Mouse (Mus musculus) frontal cortex, adult (tissue): ENCODE results near the gene Ncbp3.

ENCODE experiments used
- ATAC-seq: cut with Nextera tagmentation; 2 replicates; pipeline ENCODE4 v1.9.2; 2017; ENCODE audit warnings: mild to moderate bottlenecking, moderate library complexity, mixed read lengths; ENCODE audit not compliant: low TSS enrichment

Gene Ncbp3

GRCm38 (mm10) chr11:73137116-73137515, 89.5 kb downstream of the Ncbp3 start:
- no peak for ATAC-seq

- ATAC-seq: peak; percentile 100
These were observed 90.3 kb downstream of the Ncbp3 start, which contains the start of gene Haspin for GRCm38 (mm10) chr11:73137591-73138501. TSS of gene Haspin (minus strand) at chr11:73138294.
